Mouse (Mus musculus): ENCODE data around the gene Rora. TPM values are rescaled to one million over a fixed set of nuclear protein-coding genes. Genes with fewer than 3 reads are reported as not detected.

Rora gene
- polyA plus RNA-seq, 1 experiment from 2014 or later, result 4.7 TPM

DNA sequence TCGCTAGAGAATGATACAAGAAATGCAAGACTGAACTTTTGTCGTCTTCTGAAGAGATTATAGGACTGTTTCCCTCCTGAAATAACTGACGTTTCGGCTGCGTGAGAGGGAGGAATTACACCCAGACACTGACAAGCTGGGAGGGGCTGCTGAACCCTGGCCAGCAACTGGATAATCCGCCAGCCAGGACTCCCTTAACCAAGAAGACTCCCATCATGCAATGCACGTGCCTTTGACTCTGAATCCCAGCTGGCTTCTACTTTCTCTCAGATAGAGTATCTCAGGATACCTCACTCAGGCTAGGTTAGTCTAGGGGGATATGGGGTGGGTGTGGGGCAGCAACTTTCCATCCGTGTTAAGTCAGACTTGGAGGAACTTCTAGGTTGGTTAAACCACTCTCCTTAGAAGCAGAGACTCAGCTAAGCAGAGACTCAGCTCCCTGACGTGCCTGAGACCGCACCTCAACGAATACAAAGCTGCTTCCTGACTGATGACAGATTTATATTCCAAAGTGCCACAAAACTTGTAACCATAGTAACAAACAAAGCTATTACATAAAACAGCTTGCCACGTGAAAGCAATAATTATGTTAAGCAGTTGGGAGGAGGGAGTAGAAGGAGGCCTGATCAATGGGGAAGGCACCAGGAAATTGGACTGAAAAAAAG lies 302.8 kb downstream of the Rora start:
- 46% methylated on average over 12 of the region's 12 CpGs for WGBS
- no peak overlapping the region for H3K4me2 ChIP-seq (replicated peaks)
- no peaks in the 10 kb centered on the region for H3K9me3 ChIP-seq
- 0 out of 2 replicates have a peak, but pooled peaks cover 4% of the 10 kb centered on the region for H3K4me1 ChIP-seq (replicated peaks)
- no peak overlapping the region for H3K9ac ChIP-seq
- H3K36me3 ChIP-seq, result no peaks in the 10 kb centered on the region
- peak; percentile 63; the same call in 1 of the 2 replicates for ATAC-seq
- no peak overlapping the region for H3K4me3 ChIP-seq (replicated peaks)
- H3K27ac ChIP-seq, result no peak overlapping the region
- no peaks in the 10 kb centered on the region for H3K27me3 ChIP-seq (replicated peaks)

- Histone ChIP-seq H3K4me2 (replicated peaks) (no peak overlapping the region), H3K9me3 (no peaks in the 10 kb centered on the region), H3K4me1 (replicated peaks) (0 out of 2 replicates have a peak, but pooled peaks cover 4% of the 10 kb centered on the region), H3K27me3 (replicated peaks) (no peaks in the 10 kb centered on the region), H3K36me3 (no peaks in the 10 kb centered on the region), H3K4me3 (replicated peaks) (no peak overlapping the region), H3K27ac (no peak overlapping the region), H3K9ac (no peak overlapping the region)
- ATAC-seq, result no peak
- 50% methylated on average over 5 of the region's 5 CpGs for WGBS
These were observed 303.5 kb downstream of the Rora start for GRCm38 (mm10) chr9:68956938-68957573.

DNA sequence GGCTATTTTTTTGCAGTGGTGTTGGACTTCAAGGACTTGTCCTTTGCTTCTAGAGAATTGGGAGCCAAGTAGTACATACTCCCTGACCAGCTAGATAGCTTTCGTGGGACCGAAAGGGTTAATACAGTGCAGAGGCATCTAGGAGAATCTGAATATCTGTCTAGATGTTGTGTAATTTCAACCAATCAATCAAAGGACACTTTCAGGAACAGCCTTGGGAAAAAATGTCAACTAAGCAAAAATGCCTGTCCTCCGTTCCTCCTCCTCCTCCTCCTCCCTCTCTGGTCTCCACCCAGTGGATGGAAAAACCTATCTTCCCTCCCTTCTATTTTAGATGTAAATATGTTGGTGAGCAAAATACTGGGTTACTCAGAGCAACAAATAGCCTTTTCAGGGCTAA lies 304.2 kb downstream of the Rora start:
- H3K4me2 ChIP-seq (replicated peaks), result no peak overlapping the region
- H3K36me3 ChIP-seq, result no peaks in the 10 kb centered on the region
- H3K9ac ChIP-seq, result no peak overlapping the region
- no peak overlapping the region for H3K4me3 ChIP-seq (replicated peaks)
- 85% methylated on average over 3 of the region's 3 CpGs for WGBS
- ATAC-seq, result no peak
- 0 out of 2 replicates have a peak, but pooled peaks cover 4% of the 10 kb centered on the region for H3K4me1 ChIP-seq (replicated peaks)
- no peaks in the 10 kb centered on the region for H3K27me3 ChIP-seq (replicated peaks)
- no peaks in the 10 kb centered on the region for H3K9me3 ChIP-seq
- no peak overlapping the region for H3K27ac ChIP-seq

GRCm38 (mm10) chr9:68958919-68959318 lies 305.3 kb downstream of the Rora start:
- no peaks in the 10 kb centered on the region for H3K36me3 ChIP-seq
- H3K4me2 ChIP-seq (replicated peaks), result no peak overlapping the region
- no peak overlapping the region for H3K4me3 ChIP-seq (replicated peaks)
- no peaks in the 10 kb centered on the region for H3K9me3 ChIP-seq
- no peak for ATAC-seq
- no peak overlapping the region for H3K9ac ChIP-seq
- H3K27me3 ChIP-seq (replicated peaks), result no peaks in the 10 kb centered on the region
- WGBS, result 47% methylated on average over 5 of the region's 5 CpGs
- 0 out of 2 replicates have a peak, but pooled peaks cover 4% of the 10 kb centered on the region for H3K4me1 ChIP-seq (replicated peaks)
- no peak overlapping the region for H3K27ac ChIP-seq

GRCm38 (mm10) chr9:68963898-68964297 lies 310.3 kb downstream of the Rora start:
- Histone ChIP-seq H3K36me3 (no peaks in the 10 kb centered on the region), H3K9me3 (no peaks in the 10 kb centered on the region), H3K9ac (no peak overlapping the region), H3K4me3 (replicated peaks) (no peak overlapping the region), H3K27me3 (replicated peaks) (no peaks in the 10 kb centered on the region), H3K4me2 (replicated peaks) (no peak overlapping the region), H3K4me1 (replicated peaks) (no peaks in the 10 kb centered on the region), H3K27ac (no peak overlapping the region)
- no peak for ATAC-seq
- 91% methylated on average over 5 of the region's 5 CpGs for WGBS

DNA sequence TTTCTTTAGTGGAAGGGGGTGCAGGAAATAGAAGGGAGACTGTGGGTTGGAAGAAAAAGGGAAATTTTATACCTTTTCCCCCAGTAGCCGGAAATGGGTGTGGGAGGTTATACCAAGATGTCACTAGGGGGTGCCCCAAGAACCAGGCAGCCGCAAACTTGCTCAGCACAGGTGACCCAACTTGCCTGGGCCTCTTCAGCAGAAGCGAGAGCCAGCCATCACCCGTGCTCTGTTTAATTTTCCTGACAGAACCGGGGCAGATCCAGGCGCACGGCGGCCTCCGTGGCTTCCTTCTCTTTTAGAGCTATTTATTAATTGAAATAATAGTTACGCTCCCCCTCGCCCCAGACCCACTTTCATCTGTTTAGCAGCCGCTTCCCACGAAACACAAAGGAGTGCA lies 313.0 kb downstream of the Rora start:
- 43% methylated on average over 13 of the region's 13 CpGs for WGBS
- no peak overlapping the region for H3K4me2 ChIP-seq (replicated peaks)
- ATAC-seq, result no peak
- H3K27me3 ChIP-seq (replicated peaks), result no peaks in the 10 kb centered on the region
- H3K27ac ChIP-seq, result no peak overlapping the region
- no peak overlapping the region for H3K4me3 ChIP-seq (replicated peaks)
- no peaks in the 10 kb centered on the region for H3K36me3 ChIP-seq
- H3K9me3 ChIP-seq, result no peaks in the 10 kb centered on the region
- no peak overlapping the region for H3K9ac ChIP-seq
- no peaks in the 10 kb centered on the region for H3K4me1 ChIP-seq (replicated peaks)

DNA sequence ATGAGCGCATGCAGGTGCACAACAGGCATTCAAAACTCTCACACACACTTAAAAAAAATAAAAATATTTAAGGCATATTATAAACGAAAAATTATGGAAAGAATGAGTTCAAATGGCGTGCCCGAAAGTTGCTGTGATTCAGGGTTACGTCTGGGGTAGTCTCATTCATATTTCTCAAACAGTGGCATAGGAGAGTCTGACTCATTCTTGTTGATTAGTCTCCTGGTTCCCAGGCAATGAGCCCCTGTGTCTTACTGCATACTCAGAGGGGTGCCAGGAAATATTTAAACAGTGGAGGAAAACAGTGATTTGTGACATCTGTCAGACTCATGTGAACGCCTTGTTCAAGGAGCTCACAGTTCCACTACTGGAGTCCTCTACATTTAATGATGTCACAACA lies 316.5 kb downstream of the Rora start:
- H3K4me3 ChIP-seq (replicated peaks), result no peak overlapping the region
- H3K9ac ChIP-seq, result no peak overlapping the region
- H3K4me1 ChIP-seq (replicated peaks), result no peaks in the 10 kb centered on the region
- H3K27me3 ChIP-seq (replicated peaks), result no peaks in the 10 kb centered on the region
- H3K4me2 ChIP-seq (replicated peaks), result no peak overlapping the region
- WGBS, result 84% methylated on average over 6 of the region's 6 CpGs
- ATAC-seq, result no peak
- no peaks in the 10 kb centered on the region for H3K36me3 ChIP-seq
- H3K27ac ChIP-seq, result no peak overlapping the region
- no peaks in the 10 kb centered on the region for H3K9me3 ChIP-seq

DNA sequence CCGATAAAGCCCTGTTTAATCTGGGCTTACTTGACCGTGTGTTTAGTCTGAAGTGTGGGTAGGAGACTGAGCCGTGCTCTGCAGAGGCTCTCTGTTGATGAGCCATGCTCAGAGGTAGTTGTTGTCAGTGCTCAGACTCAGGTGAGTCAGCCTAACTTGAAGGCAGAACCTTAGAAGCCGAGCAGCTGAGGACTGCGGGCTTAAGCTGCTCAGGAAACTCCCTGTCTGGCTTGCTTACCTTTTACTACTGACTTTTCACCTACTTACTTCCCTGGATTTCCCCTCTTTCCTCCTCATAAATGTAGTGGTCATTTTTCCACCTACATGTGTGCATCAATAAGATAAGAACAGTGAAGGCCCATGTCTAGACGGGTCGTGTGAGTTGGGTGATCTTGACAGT lies 318.7 kb downstream of the Rora start:
- Histone ChIP-seq H3K9me3 (no peaks in the 10 kb centered on the region), H3K4me3 (replicated peaks) (no peak overlapping the region), H3K27me3 (replicated peaks) (no peaks in the 10 kb centered on the region), H3K4me2 (replicated peaks) (no peak overlapping the region), H3K27ac (no peak overlapping the region), H3K9ac (no peak overlapping the region), H3K4me1 (replicated peaks) (no peaks in the 10 kb centered on the region), H3K36me3 (no peaks in the 10 kb centered on the region)
- ATAC-seq, result no peak
- 56% methylated on average over 7 of the region's 7 CpGs for WGBS

GRCm38 (mm10) chr9:68974517-68974916 lies 320.9 kb downstream of the Rora start:
- 75% methylated on average over 2 of the region's 2 CpGs for WGBS
- H3K27me3 ChIP-seq (replicated peaks), result no peaks in the 10 kb centered on the region
- no peak overlapping the region for H3K9ac ChIP-seq
- H3K9me3 ChIP-seq, result no peaks in the 10 kb centered on the region
- no peak overlapping the region for H3K27ac ChIP-seq
- no peak for ATAC-seq
- H3K4me3 ChIP-seq (replicated peaks), result no peak overlapping the region
- H3K36me3 ChIP-seq, result no peaks in the 10 kb centered on the region
- no peaks in the 10 kb centered on the region for H3K4me1 ChIP-seq (replicated peaks)
- H3K4me2 ChIP-seq (replicated peaks), result no peak overlapping the region

DNA sequence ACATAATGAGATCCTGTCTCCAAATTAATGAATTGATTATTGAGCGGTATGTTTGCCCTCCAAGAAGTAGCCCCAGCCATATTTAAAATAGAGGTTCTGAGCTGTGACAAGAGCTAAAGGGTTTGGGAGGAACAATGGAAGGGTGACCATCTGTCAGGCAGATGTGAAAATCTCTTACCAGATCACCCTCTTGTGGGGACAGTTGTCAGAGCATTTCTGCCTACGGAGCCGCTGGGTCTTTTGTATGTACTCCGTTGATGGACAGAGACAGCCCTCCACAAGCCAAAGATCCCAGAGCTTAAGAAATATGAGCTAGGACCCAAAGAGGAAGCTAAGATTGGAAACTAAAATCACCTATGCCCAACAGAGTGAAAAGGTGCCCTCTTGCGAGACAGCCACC lies 322.6 kb downstream of the Rora start:
- Histone ChIP-seq H3K4me2 (replicated peaks) (no peak overlapping the region), H3K9me3 (no peaks in the 10 kb centered on the region), H3K36me3 (no peaks in the 10 kb centered on the region), H3K27ac (no peak overlapping the region), H3K27me3 (replicated peaks) (no peaks in the 10 kb centered on the region), H3K9ac (no peak overlapping the region), H3K4me1 (replicated peaks) (no peaks in the 10 kb centered on the region), H3K4me3 (replicated peaks) (no peak overlapping the region)
- WGBS, result 81% methylated on average over 5 of the region's 5 CpGs
- no peak for ATAC-seq

DNA sequence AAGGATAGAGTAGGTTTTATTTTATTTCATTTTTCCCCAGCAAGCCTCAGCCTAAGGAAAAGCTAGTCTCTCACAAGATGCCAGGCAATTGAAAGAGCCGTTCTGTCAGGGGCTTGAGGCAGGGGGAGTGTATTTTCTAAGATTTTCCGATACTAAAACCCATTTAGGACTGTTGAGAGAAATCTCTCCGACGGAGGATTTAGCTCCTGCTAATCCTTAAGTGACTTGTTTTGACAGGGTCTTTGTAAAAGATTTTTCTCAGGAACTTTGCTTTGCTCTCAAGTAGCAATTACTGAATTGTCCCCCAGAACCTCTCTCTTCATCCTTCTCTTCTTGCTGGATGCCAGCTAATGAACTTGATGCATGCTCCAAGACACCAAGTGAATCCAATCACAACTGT lies 323.3 kb downstream of the Rora start:
- ATAC-seq, result no peak
- Histone ChIP-seq H3K4me1 (replicated peaks) (no peaks in the 10 kb centered on the region), H3K27ac (no peak overlapping the region), H3K27me3 (replicated peaks) (no peaks in the 10 kb centered on the region), H3K4me3 (replicated peaks) (no peak overlapping the region), H3K9me3 (no peaks in the 10 kb centered on the region), H3K36me3 (no peaks in the 10 kb centered on the region), H3K9ac (no peak overlapping the region), H3K4me2 (replicated peaks) (no peak overlapping the region)
- WGBS, result 50% methylated on average over 4 of the region's 4 CpGs

DNA sequence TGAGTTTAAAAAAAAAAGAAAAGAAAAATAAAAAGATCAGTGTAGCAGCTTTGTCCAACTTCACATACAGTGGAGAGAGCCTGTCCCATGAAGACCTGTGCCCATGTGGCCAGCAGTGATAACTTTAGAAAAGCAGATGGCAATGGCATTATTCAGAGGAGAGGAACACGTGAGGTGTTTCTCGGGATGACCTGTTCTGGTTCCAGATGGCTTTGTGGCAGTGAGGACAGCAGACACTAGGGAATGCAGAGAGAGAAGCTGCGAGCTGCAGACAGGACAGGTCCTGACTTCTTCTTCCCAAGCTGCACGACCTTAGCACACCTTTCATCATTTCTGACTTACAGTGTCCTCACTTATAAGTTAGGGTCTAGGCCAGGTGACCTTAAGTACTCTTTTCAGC lies 325.1 kb downstream of the Rora start:
- no peak for ATAC-seq
- no peak overlapping the region for H3K4me3 ChIP-seq (replicated peaks)
- no peaks in the 10 kb centered on the region for H3K36me3 ChIP-seq
- no peak overlapping the region for H3K27ac ChIP-seq
- no peak overlapping the region for H3K4me2 ChIP-seq (replicated peaks)
- H3K4me1 ChIP-seq (replicated peaks), result no peaks in the 10 kb centered on the region
- no peak overlapping the region for H3K9ac ChIP-seq
- H3K9me3 ChIP-seq, result no peaks in the 10 kb centered on the region
- no peaks in the 10 kb centered on the region for H3K27me3 ChIP-seq (replicated peaks)
- 78% methylated on average over 4 of the region's 4 CpGs for WGBS

GRCm38 (mm10) chr9:68980041-68980440 lies 326.5 kb downstream of the Rora start:
- WGBS, result 64% methylated on average over 4 of the region's 4 CpGs
- no peaks in the 10 kb centered on the region for H3K27me3 ChIP-seq (replicated peaks)
- H3K9ac ChIP-seq, result no peak overlapping the region
- H3K4me3 ChIP-seq (replicated peaks), result no peak overlapping the region
- no peak overlapping the region for H3K27ac ChIP-seq
- no peaks in the 10 kb centered on the region for H3K9me3 ChIP-seq
- no peak for ATAC-seq
- H3K4me2 ChIP-seq (replicated peaks), result no peak overlapping the region
- H3K36me3 ChIP-seq, result no peaks in the 10 kb centered on the region
- H3K4me1 ChIP-seq (replicated peaks), result no peaks in the 10 kb centered on the region
